Mouse (Mus musculus) embryonic facial prominence, embryonic 13.5 days (tissue): ENCODE data around the gene Adamtsl3. TPM values are rescaled to one million over a fixed set of nuclear protein-coding genes. Genes with fewer than 3 reads are reported as not detected.

Experiments
- ATAC-seq: fragments of 200-750 bp; cut with Nextera tagmentation; 2 replicates; pipeline ENCODE4 v1.8.0; 2017; ENCODE audit warnings: low read depth; ENCODE audit not compliant: insufficient number of reproducible peaks, insufficient read depth, low FRiP score, low TSS enrichment
- H3K27ac ChIP-seq: fragments of 300-500 bp; sonication (generic); 2 replicates; pipeline ENCODE4 v1.5.1; 2015; ENCODE audit warnings: moderate library complexity, mild to moderate bottlenecking, inconsistent platforms
- H3K27me3 ChIP-seq: fragments of 300-500 bp; sonication (generic); 2 replicates; pipeline ENCODE4 v1.6.1; 2015; ENCODE audit warnings: mild to moderate bottlenecking, inconsistent platforms
- H3K36me3 ChIP-seq: fragments of 300-500 bp; sonication (generic); 2 replicates; pipeline ENCODE4 v1.6.1; 2015; ENCODE audit warnings: mild to moderate bottlenecking, inconsistent platforms
- H3K4me1 ChIP-seq: fragments of 300-500 bp; sonication (generic); 2 replicates; pipeline ENCODE4 v1.6.1; 2015; ENCODE audit warnings: inconsistent platforms
- H3K4me2 ChIP-seq: fragments of 300-500 bp; sonication (generic); 2 replicates; pipeline ENCODE4 v1.6.1; 2015; ENCODE audit warnings: moderate library complexity, mild to moderate bottlenecking, inconsistent platforms
- H3K4me3 ChIP-seq: fragments of 300-500 bp; sonication (generic); 2 replicates; pipeline ENCODE4 v1.5.1; 2015; ENCODE audit warnings: mild to moderate bottlenecking, inconsistent platforms
- H3K9ac ChIP-seq: fragments of 300-500 bp; sonication (generic); 2 replicates; pipeline ENCODE4 v1.6.1; 2015; ENCODE audit warnings: mild to moderate bottlenecking, inconsistent platforms
- H3K9me3 ChIP-seq: fragments of 300-500 bp; sonication (generic); 2 replicates; pipeline ENCODE4 v1.6.1; 2016; ENCODE audit warnings: inconsistent platforms
- WGBS: fragments of 180-500 bp; shearing (Covaris S2); methylation state at CpG from one replicate; pipeline ENCODE4 v1.1.7; 2015; ENCODE audit warnings: mixed read lengths; 5-methylcytosine and 5-hydroxymethylcytosine counted together
- polyA plus RNA-seq: library from polyadenylated mRNA; unstranded; fragments of >200 nt; fragmentation: Nextera tagmentation; extraction: Ambion mirVana; gene quantifications from 2 replicates; pipeline ENCODE4 v1.2.1, GENCODE M21; 2015

Gene Adamtsl3
- polyA plus RNA-seq, 1 experiment from 2014 or later: 3.8 TPM

DNA sequence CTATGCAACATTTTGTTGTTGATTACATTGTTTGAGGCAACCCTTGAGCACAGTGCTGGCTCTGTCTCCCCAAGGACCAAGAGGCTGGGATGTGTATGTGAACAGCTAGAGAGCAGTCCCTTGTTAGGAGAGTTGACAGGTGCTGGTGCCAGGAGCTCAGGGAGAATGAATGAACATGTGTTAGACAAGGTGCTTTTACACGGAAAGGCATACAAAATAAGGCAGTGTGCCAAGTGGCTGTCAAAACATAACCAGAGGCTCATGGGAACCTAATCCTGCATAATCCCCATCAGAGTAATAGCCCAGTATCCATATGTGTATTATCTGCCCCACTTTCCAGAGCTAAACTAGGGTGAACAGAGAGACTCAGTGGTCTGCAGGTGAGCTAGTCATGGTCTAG lies 1.5 kb upstream of the Adamtsl3 start:
- peaks cover 84% of the 10 kb centered on the region for H3K27me3 ChIP-seq

DNA sequence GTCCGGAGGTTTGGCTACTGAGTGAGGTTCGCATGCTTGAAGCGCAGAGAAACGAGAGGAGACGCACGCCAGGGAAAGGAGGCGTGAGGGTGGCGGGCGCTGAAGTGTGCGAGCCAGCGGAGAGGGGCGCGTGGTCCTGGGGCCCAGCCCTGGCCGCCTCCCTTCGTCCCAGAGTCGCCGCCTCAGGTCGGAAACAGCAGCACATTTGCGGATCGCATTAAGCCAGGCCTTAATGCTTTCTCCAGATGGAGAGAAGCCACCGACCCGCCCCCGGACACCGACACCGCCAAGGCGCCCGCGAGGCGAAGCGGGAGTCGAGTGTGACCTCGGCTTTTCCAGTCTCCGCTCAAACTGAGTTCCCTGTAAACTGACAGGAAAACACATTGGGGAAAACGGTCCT lies 638 bp downstream of the Adamtsl3 start:
- Histone ChIP-seq H3K36me3 (no peaks in the 10 kb centered on the region), H3K4me3 (peak overlapping the region; percentile 56), H3K27ac (no peak overlapping the region), H3K9ac (peak overlapping the region; percentile 67), H3K9me3 (no peaks in the 10 kb centered on the region), H3K27me3 (peaks cover 92% of the 10 kb centered on the region), H3K4me1 (peaks cover 35% of the 10 kb centered on the region), H3K4me2 (peak overlapping the region; percentile 91)
- under 1% methylated on average over 34 of the region's 34 CpGs for WGBS
- no peak for ATAC-seq

More for the DNA sequence above, 1.5 kb upstream of the Adamtsl3 start:
- H3K9ac ChIP-seq: no peak overlapping the region
- H3K27ac ChIP-seq: no peak overlapping the region
- 38% methylated on average over 1 of the region's 1 CpGs for WGBS
- H3K4me1 ChIP-seq: peaks cover 35% of the 10 kb centered on the region
- no peaks in the 10 kb centered on the region for H3K36me3 ChIP-seq
- ATAC-seq: no peak
- H3K9me3 ChIP-seq: no peaks in the 10 kb centered on the region
- no peak overlapping the region for H3K4me2 ChIP-seq
- H3K4me3 ChIP-seq: no peak overlapping the region

DNA sequence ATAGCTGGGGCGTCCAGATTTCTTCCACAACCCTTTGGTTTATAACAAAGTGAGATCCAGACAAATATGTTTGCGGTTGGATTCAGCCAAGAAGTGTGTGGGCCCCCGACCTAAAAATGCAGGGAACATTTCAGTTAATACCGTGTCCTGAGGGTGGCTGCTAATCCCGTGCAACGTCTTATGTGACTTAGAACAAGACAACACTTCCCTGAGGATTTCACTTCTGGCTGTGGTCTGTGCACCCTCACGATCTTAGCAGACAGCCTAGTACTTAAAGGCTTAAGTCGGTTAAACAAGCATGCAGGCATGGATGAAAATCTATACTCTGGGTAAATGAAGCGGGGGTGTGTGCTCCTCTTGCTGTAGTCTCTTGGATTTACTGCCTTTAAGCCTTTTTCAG lies 2.6 kb downstream of the Adamtsl3 start:
- Histone ChIP-seq H3K4me1 (peaks cover 38% of the 10 kb centered on the region), H3K36me3 (no peaks in the 10 kb centered on the region), H3K4me3 (no peak overlapping the region), H3K27ac (no peak overlapping the region), H3K9ac (no peak overlapping the region), H3K27me3 (peaks cover 78% of the 10 kb centered on the region), H3K4me2 (peak overlapping the region; percentile 91; the same call in 1 of the 2 replicates), H3K9me3 (no peaks in the 10 kb centered on the region)
- ATAC-seq: peak; percentile 45; the same call in 1 of the 2 replicates
- WGBS: 43% methylated on average over 9 of the region's 9 CpGs

DNA sequence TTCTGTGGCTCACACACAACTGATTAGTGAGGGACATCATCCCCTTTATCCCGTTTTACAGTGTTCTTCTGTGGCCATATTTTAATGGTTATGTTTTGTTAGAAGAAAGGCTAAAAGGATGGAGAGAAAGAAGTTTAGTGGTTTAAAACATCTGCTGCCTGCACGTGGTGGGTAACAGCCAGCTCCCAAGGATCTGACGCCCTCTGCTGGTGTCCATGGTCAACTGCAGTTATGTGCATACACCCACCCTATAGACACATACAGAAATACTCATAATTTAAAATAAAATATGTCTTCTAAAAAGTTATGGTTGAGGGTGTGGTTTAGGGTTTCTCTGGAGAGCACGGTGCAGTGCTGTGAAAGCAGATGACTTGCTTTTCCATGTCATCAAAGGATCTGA lies 3.0 kb downstream of the Adamtsl3 start:
- H3K4me3 ChIP-seq: no peak overlapping the region
- no peak overlapping the region for H3K9ac ChIP-seq
- H3K27me3 ChIP-seq: peaks cover 74% of the 10 kb centered on the region
- H3K27ac ChIP-seq: no peak overlapping the region
- no peaks in the 10 kb centered on the region for H3K36me3 ChIP-seq
- peak; percentile 34; the same call in 1 of the 2 replicates for ATAC-seq
- H3K4me2 ChIP-seq: no peak overlapping the region
- H3K4me1 ChIP-seq: peaks cover 38% of the 10 kb centered on the region
- WGBS: 57% methylated on average over 4 of the region's 4 CpGs
- no peaks in the 10 kb centered on the region for H3K9me3 ChIP-seq

DNA sequence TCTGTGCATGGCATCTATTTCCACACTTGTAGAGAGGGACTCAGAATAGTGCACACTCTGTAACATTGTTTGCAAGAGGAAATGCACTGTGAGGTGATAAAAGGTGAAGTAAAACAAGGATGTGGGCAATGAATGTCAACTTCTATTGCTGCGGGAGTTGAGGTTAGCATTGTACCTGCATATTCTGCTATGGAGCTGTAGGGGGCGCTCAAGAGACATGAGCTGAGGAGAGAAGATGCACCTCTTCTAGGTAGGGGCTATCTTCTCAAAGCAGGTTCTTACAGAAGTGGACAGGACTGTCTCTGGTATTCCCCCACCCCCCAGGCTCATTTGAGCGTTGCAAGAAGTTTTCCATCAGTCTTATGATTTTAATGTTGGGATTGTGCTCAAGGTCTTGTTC lies 3.7 kb downstream of the Adamtsl3 start:
- no peak for ATAC-seq
- 54% methylated on average over 3 of the region's 3 CpGs for WGBS
- Histone ChIP-seq H3K36me3 (no peaks in the 10 kb centered on the region), H3K27ac (no peak overlapping the region), H3K4me1 (peaks cover 38% of the 10 kb centered on the region), H3K27me3 (peaks cover 67% of the 10 kb centered on the region), H3K4me3 (no peak overlapping the region), H3K9ac (no peak overlapping the region), H3K9me3 (no peaks in the 10 kb centered on the region), H3K4me2 (no peak overlapping the region)

DNA sequence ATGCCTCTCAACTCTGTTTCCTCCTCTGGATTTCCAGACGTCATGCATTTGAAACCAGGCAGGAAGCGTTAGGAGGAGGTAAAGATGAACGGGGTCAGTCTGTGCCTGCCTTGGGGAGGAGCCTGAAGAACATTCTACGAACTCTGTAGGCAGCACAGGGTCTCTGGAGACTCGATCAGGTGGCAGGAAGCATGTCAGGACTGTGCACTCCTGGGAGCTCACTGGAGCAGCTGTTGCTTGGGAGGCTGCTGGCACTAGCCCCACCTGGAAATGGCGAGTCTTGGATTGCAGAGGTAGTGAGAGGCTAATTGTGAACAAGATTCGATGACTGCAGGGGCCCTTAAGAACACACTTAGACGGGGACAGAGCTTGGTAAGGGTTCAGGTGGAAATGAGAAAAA lies 6.0 kb downstream of the Adamtsl3 start:
- peaks cover 21% of the 10 kb centered on the region for H3K4me1 ChIP-seq
- no peak for ATAC-seq
- WGBS: 26% methylated on average over 8 of the region's 8 CpGs
- H3K4me3 ChIP-seq: no peak overlapping the region
- H3K27ac ChIP-seq: no peak overlapping the region
- H3K27me3 ChIP-seq: peaks cover 45% of the 10 kb centered on the region
- no peak overlapping the region for H3K9ac ChIP-seq
- H3K36me3 ChIP-seq: no peaks in the 10 kb centered on the region
- no peak overlapping the region for H3K4me2 ChIP-seq
- H3K9me3 ChIP-seq: no peaks in the 10 kb centered on the region

DNA sequence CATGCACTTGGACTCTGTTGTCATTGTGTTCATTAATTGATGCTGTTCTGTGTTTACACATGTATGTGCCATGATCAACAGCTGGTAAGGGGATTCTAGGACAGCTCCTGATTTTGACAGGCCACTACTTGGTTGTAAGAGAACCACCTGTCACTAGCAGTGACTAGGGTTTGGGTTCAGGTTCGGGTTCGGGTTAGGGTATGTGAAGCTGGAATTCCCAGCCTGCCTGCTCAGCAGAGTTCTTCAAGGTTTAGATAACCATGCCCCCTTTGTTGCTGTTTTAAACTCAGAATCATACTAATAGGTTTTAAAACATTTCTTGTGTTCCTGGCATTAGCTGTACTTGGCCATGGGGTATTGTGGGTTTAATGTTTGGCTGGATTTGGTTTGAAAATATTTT lies 11.2 kb downstream of the Adamtsl3 start:
- Histone ChIP-seq H3K9me3 (no peaks in the 10 kb centered on the region), H3K4me2 (no peak overlapping the region), H3K27me3 (no peaks in the 10 kb centered on the region; the same call in none of the 2 replicates), H3K9ac (no peak overlapping the region), H3K27ac (no peak overlapping the region), H3K4me1 (0 out of 2 replicates have a peak, but pooled peaks cover 6% of the 10 kb centered on the region), H3K4me3 (no peak overlapping the region), H3K36me3 (no peaks in the 10 kb centered on the region)
- 76% methylated on average over 2 of the region's 2 CpGs for WGBS
- no peak for ATAC-seq

DNA sequence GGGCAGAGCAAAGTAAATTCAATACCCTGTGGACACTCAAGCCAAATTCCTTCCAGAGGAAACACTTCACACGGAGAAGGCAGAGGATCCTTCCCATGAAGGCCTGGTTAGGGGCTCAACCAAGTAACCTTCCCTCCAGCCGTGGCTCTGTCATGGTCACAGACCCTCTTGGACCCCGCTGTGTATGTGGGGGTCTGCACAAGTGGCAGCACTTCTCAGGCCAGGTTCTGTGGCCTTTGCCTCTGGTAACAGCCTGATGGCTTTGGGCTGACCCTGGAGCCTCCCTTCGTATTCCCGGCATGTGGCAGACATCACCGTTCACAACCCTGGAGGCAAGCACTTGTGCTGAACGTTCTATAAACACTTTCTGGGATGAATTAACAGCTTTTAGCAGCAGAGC lies 14.3 kb downstream of the Adamtsl3 start:
- WGBS: 70% methylated on average over 7 of the region's 7 CpGs
- H3K9ac ChIP-seq: no peak overlapping the region
- H3K4me3 ChIP-seq: no peak overlapping the region
- no peaks in the 10 kb centered on the region; the same call in 1 of the 2 replicates for H3K27me3 ChIP-seq
- no peaks in the 10 kb centered on the region for H3K9me3 ChIP-seq
- no peaks in the 10 kb centered on the region for H3K36me3 ChIP-seq
- H3K4me1 ChIP-seq: 0 out of 2 replicates have a peak, but pooled peaks cover 6% of the 10 kb centered on the region
- no peak overlapping the region for H3K27ac ChIP-seq
- no peak for ATAC-seq
- no peak overlapping the region for H3K4me2 ChIP-seq

DNA sequence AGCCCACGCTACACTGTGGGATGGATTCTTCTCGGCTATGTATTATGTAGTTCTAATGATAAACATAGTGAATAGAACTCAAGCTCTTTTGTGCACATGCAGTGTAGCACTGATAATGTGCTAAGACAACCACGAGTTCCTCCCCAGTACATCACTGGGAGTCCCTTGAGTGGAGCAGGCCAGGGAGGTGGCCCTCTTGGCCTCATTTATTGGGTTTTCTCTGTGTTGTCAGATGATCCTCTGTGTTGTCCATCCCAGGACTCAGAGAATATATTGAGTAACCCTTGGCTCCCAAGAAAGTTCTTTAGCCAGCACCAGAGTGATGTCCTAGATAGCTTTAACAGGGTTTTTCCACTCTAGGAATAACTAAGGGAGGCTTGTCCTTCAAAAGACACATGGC lies 14.9 kb downstream of the Adamtsl3 start:
- 0 out of 2 replicates have a peak, but pooled peaks cover 6% of the 10 kb centered on the region for H3K4me1 ChIP-seq
- H3K9me3 ChIP-seq: no peaks in the 10 kb centered on the region
- no peaks in the 10 kb centered on the region for H3K36me3 ChIP-seq
- H3K9ac ChIP-seq: no peak overlapping the region
- 84% methylated on average over 3 of the region's 3 CpGs for WGBS
- ATAC-seq: no peak
- no peak overlapping the region for H3K4me2 ChIP-seq
- H3K27ac ChIP-seq: no peak overlapping the region
- no peaks in the 10 kb centered on the region; the same call in 1 of the 2 replicates for H3K27me3 ChIP-seq
- no peak overlapping the region for H3K4me3 ChIP-seq

DNA sequence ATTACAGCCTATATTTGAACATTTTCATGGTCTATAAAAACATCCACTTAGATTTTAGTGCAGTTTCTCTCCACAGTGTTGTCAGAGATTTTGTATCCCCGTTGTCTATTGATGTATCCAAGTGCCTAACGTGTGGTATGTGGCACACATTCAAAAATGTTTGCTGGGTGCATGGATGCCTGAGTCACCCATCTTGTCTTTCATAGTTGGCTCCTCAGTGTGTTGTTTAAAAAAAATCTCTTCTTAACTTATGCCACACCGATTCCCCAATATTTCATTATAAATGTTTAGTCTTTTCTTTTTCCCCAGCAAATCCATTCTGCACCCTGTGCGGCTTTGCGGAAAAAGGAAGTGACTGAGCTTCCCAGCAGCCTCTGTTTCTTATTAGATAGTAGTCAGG lies 23.7 kb downstream of the Adamtsl3 start:
- H3K36me3 ChIP-seq: no peaks in the 10 kb centered on the region
- WGBS: 42% methylated on average over 5 of the region's 5 CpGs

DNA sequence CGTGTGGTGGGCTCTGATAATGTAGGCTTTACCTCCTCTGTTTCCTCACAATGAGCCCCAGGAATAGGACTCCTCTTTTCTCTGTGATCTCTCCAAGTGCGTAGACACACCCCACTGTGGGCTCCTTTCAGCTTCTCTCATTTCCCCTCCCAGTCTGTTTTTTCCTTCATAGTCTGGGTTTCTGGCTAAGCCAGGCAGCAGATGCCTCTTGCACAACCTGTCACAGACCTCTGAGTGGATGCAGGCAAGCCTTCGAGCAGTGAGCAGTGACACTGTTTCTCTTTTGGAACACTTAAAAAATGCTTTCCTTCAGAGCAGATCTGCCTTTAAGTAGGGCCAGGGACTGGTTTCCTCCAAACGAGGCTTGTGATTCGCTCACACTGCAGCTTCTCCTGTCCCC lies 24.2 kb downstream of the Adamtsl3 start:
- no peak overlapping the region for H3K9ac ChIP-seq
- no peak overlapping the region for H3K4me3 ChIP-seq
- H3K4me2 ChIP-seq: no peak overlapping the region
- peaks cover 22% of the 10 kb centered on the region for H3K4me1 ChIP-seq
- H3K27ac ChIP-seq: peak overlapping the region; percentile 48; the same call in 1 of the 2 replicates
- H3K9me3 ChIP-seq: no peaks in the 10 kb centered on the region
- H3K36me3 ChIP-seq: no peaks in the 10 kb centered on the region
- 45% methylated on average over 5 of the region's 5 CpGs for WGBS
- ATAC-seq: no peak
- no peaks in the 10 kb centered on the region for H3K27me3 ChIP-seq

More for the DNA sequence above, 23.7 kb downstream of the Adamtsl3 start:
- peaks cover 16% of the 10 kb centered on the region for H3K4me1 ChIP-seq
- no peaks in the 10 kb centered on the region for H3K27me3 ChIP-seq
- H3K4me3 ChIP-seq: no peak overlapping the region
- no peak overlapping the region for H3K27ac ChIP-seq
- H3K4me2 ChIP-seq: no peak overlapping the region
- H3K9ac ChIP-seq: no peak overlapping the region
- H3K9me3 ChIP-seq: no peaks in the 10 kb centered on the region
- no peak for ATAC-seq

DNA sequence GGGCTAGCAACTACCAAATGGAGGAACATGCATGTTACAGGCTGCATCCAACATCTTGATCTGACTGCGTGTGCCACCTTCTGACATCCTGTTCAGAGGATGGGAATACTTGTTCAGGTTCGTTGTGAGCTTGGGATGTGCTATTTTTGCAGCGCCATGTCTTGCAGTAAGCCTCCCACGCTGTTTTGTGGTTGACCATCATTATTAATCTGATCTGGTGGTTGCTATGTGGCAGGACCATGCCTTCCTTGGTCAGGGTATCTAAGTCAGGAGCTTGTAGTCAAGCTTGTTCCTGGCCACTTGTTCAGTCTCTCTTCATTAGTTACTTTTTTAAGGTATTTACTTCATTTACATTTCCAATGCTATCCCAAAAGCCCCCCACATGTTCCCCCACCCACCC lies 24.7 kb downstream of the Adamtsl3 start:
- no peaks in the 10 kb centered on the region for H3K36me3 ChIP-seq
- no peak overlapping the region for H3K4me3 ChIP-seq
- no peak overlapping the region for H3K9ac ChIP-seq
- peak overlapping the region; percentile 48; the same call in 1 of the 2 replicates for H3K27ac ChIP-seq
- no peaks in the 10 kb centered on the region for H3K9me3 ChIP-seq
- no peak overlapping the region for H3K4me2 ChIP-seq
- H3K4me1 ChIP-seq: peaks cover 27% of the 10 kb centered on the region
- ATAC-seq: no peak
- no peaks in the 10 kb centered on the region for H3K27me3 ChIP-seq
- WGBS: 88% methylated on average over 4 of the region's 4 CpGs
